Mouse (Mus musculus): ENCODE data around the gene Ankrd35. TPM values are rescaled to one million over a fixed set of nuclear protein-coding genes. Genes with fewer than 3 reads are reported as not detected.

Ankrd35 gene
- polyA plus RNA-seq, 1 experiment = 15.5 TPM

DNA sequence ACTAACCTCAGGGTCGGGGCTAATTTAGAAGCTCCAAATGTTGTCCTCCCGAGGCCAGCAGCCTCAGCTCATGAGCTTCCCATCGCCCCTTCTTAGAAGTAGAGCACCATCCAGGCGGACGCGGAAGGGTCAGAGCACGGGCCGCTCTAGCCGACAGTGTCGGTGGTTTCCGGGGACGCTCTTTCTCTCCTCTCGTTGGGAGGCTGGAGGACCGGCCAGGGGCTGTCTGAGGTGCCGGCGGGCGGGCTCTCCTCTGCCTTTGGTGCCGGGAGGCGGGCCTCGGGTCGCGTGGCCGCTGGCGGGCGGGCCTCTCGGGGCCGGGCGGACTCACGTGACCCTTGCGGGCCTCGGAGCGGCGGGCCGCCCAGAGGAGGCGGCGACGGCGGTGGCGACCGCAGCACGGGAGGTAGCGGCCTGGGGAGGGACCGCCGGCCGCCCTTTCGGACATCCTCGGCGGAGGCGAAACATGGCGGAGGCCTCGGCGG lies 57.5 kb downstream of the Ankrd35 start, which contains the start of the genes Polr3c and Rnf115:
TSS of gene Polr3c (minus strand) at position 286 of the 485 bp plus-strand sequence.
TSS of gene Rnf115 (plus strand) at position 322 of the 485 bp plus-strand sequence.
- TF ChIP-seq POLR2A (IDR thresholded peaks at IDR 0.05; ENCODE audit: borderline replicate concordance, control insufficient read depth, low read depth, low read length) (peak; percentile 37; the same call in 1 of the 2 replicates), CTCF (IDR thresholded peaks at IDR 0.05; ENCODE audit: control insufficient read depth, insufficient read depth, low read length) (no peak)
- no peaks in the 10 kb centered on the region for H3K4me1 ChIP-seq (ENCODE audit: control insufficient read depth, insufficient read depth, low read length)
- peak within 1 kb of the TSS; percentile 96 for H3K4me3 ChIP-seq (replicated peaks; ENCODE audit: control insufficient read depth, low read depth, low read length)
- H3K27ac ChIP-seq (ENCODE audit: control insufficient read depth, insufficient read depth, low read depth, low read length, poor library complexity) = peak within 1 kb of the TSS; percentile 81
- under 1% methylated on average over 52 of the region's 52 CpGs for WGBS

- H3K27ac ChIP-seq (ENCODE audit: control insufficient read depth, insufficient read depth, low read depth, low read length, poor library complexity) = peak overlapping the region; percentile 81
- WGBS = under 1% methylated on average over 40 of the region's 42 CpGs
- peak overlapping the region; percentile 90 for H3K4me3 ChIP-seq (replicated peaks; ENCODE audit: control insufficient read depth, low read depth, low read length)
- H3K4me1 ChIP-seq (ENCODE audit: control insufficient read depth, insufficient read depth, low read length) = no peaks in the 10 kb centered on the region
- TF ChIP-seq CTCF (IDR thresholded peaks at IDR 0.05; ENCODE audit: control insufficient read depth, insufficient read depth, low read length) (no peak), POLR2A (IDR thresholded peaks at IDR 0.05; ENCODE audit: borderline replicate concordance, control insufficient read depth, low read depth, low read length) (no peak)
Observed at GRCm38 (mm10) chr3:96727828-96728633, 58.1 kb downstream of the Ankrd35 start.

- Histone ChIP-seq H3K4me3 (replicated peaks; ENCODE audit: control insufficient read depth, low read depth, low read length) (peak overlapping the region; percentile 32), H3K27ac (ENCODE audit: control insufficient read depth, insufficient read depth, low read depth, low read length, poor library complexity) (no peak overlapping the region), H3K4me1 (ENCODE audit: control insufficient read depth, insufficient read depth, low read length) (no peaks in the 10 kb centered on the region)
- TF ChIP-seq CTCF (IDR thresholded peaks at IDR 0.05; ENCODE audit: control insufficient read depth, insufficient read depth, low read length) = no peak
- no peak for TF ChIP-seq POLR2A (IDR thresholded peaks at IDR 0.05; ENCODE audit: borderline replicate concordance, control insufficient read depth, low read depth, low read length)
- WGBS = 34% methylated on average over 7 of the region's 7 CpGs
Observed at GRCm38 (mm10) chr3:96728634-96729402, 58.9 kb downstream of the Ankrd35 start.

GRCm38 (mm10) chr3:96729403-96729784 lies 59.5 kb downstream of the Ankrd35 start:
- 42% methylated on average over 3 of the region's 3 CpGs for WGBS
- H3K4me3 ChIP-seq (replicated peaks; ENCODE audit: control insufficient read depth, low read depth, low read length) = no peak overlapping the region
- TF ChIP-seq CTCF (IDR thresholded peaks at IDR 0.05; ENCODE audit: control insufficient read depth, insufficient read depth, low read length) (no peak), POLR2A (IDR thresholded peaks at IDR 0.05; ENCODE audit: borderline replicate concordance, control insufficient read depth, low read depth, low read length) (no peak)
- H3K4me1 ChIP-seq (ENCODE audit: control insufficient read depth, insufficient read depth, low read length) = peaks cover 1% of the 10 kb centered on the region; the same call in 1 of the 2 replicates
- H3K27ac ChIP-seq (ENCODE audit: control insufficient read depth, insufficient read depth, low read depth, low read length, poor library complexity) = no peak overlapping the region

- 62% methylated on average over 5 of the region's 5 CpGs for WGBS
- H3K4me3 ChIP-seq (replicated peaks; ENCODE audit: control insufficient read depth, low read depth, low read length) = no peak overlapping the region
- H3K4me1 ChIP-seq (ENCODE audit: control insufficient read depth, insufficient read depth, low read length) = peaks cover 2% of the 10 kb centered on the region; the same call in 1 of the 2 replicates
- no peak overlapping the region for H3K27ac ChIP-seq (ENCODE audit: control insufficient read depth, insufficient read depth, low read depth, low read length, poor library complexity)
- TF ChIP-seq CTCF (IDR thresholded peaks at IDR 0.05; ENCODE audit: control insufficient read depth, insufficient read depth, low read length) (no peak), POLR2A (IDR thresholded peaks at IDR 0.05; ENCODE audit: borderline replicate concordance, control insufficient read depth, low read depth, low read length) (no peak)
Observed at GRCm38 (mm10) chr3:96730785-96731184, 60.9 kb downstream of the Ankrd35 start.

GRCm38 (mm10) chr3:96733984-96734383 lies 64.1 kb downstream of the Ankrd35 start:
- Histone ChIP-seq H3K27ac (ENCODE audit: control insufficient read depth, insufficient read depth, low read depth, low read length, poor library complexity) (no peak overlapping the region), H3K4me3 (replicated peaks; ENCODE audit: control insufficient read depth, low read depth, low read length) (no peak overlapping the region), H3K4me1 (ENCODE audit: control insufficient read depth, insufficient read depth, low read length) (peaks cover 2% of the 10 kb centered on the region; the same call in 1 of the 2 replicates)
- WGBS = 97% methylated on average over 1 of the region's 1 CpGs
- TF ChIP-seq CTCF (IDR thresholded peaks at IDR 0.05; ENCODE audit: control insufficient read depth, insufficient read depth, low read length) = no peak
- no peak for TF ChIP-seq POLR2A (IDR thresholded peaks at IDR 0.05; ENCODE audit: borderline replicate concordance, control insufficient read depth, low read depth, low read length)

DNA sequence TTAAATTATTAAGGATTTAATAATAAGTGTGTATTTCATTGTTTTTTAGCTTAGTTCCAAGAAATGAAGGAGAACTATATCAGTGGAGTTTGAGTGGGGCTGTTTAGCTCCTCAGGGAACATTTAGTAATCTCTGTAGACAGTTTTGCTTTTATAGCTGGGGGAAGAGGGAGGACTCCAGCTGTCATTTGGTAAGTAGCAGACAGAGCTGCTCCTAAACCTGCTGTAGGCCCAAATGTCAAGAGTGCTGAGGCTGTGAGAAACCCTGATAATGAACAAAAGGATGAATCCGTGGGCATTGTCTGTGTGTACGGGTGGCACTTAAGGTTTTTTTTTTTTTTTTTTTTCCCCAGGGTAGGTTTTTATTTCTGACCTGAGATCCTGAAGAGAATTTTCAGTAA lies 65.3 kb downstream of the Ankrd35 start:
- Histone ChIP-seq H3K27ac (ENCODE audit: control insufficient read depth, insufficient read depth, low read depth, low read length, poor library complexity) (no peak overlapping the region), H3K4me3 (replicated peaks; ENCODE audit: control insufficient read depth, low read depth, low read length) (no peak overlapping the region), H3K4me1 (ENCODE audit: control insufficient read depth, insufficient read depth, low read length) (peaks cover 3% of the 10 kb centered on the region; the same call in 1 of the 2 replicates)
- WGBS = 89% methylated on average over 2 of the region's 2 CpGs
- TF ChIP-seq POLR2A (IDR thresholded peaks at IDR 0.05; ENCODE audit: borderline replicate concordance, control insufficient read depth, low read depth, low read length) (no peak), CTCF (IDR thresholded peaks at IDR 0.05; ENCODE audit: control insufficient read depth, insufficient read depth, low read length) (no peak)

Data from bone marrow, adult 2 months (tissue).